Mouse (Mus musculus): ENCODE measurements at regions not wholly inside any gene's neighbourhood (a gene's known extent, or its start where the extent isn't known, plus 50 kb on each side); places are given as distances from the start of the nearest gene placed in this dataset.

GRCm38 (mm10) chr2:178563287-178563686 is 133.0 kb downstream of the Cdh26 start:
- TF ChIP-seq CTCF (IDR thresholded peaks at IDR 0.05; ENCODE audit: borderline replicate concordance, insufficient read depth, low read length) (no peak), POLR2A (IDR thresholded peaks at IDR 0.05; ENCODE audit: low read depth, low read length) (no peak)

Data from embryonic fibroblast, embryonic 13.5 days (primary cell).